In the genomic region with DNA sequence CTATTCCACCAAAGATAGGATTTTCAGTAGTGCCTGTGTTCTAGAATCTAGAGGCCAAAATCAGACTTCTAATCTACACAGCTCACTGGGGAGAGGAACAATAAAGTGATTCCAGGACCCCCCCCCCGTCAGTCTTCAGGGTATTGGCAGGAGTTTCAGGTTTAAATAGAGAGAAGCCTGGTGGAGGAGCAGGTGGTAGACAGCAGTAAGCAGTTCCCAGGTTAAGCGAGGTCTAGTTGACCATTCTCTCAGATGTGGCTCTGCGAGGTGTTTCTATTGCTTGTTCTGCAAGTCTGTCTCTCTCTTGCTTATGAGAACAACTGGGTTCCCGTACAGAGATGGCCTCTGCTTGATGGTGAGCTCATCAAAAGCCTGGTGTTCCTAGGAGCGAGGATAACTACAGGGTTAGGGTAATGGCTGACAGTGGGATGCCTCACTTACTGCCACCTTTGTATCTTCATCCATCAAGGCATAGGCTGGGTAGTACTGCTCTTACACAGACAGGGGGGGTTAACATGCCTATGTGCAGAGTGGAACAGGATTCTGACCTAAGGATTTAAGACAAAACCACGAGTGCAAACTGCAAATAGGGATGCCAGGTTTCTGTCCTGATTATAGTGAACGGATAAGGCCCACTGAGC, we compare ENCODE assay signal across 22 mouse cellular contexts.
DNase-seq lines count a peak whose midpoint lies in the region; ATAC-seq and TF ChIP-seq lines count a peak whose summit lies in the region.
"Had no signal": no experiment of that assay in that cellular context is flagged by ENCODE, and none has a peak within 500 bp of the region (broad histone marks: within the 10 kb centered on the region; RNA-seq: fewer than 3 reads in every experiment).

No protein-coding gene starts in this region.

- WGBS in hindbrain, embryonic 13.5 days: 80% methylated on average over 7 of the region's 7 CpGs
- whole genome bisulfite sequencing in hindbrain, embryonic 10.5 days: 89% methylated on average over 7 of the region's 7 CpGs
- WGBS in midbrain, embryonic 12.5 days: 66% methylated on average over 7 of the region's 7 CpGs
- 85% methylated on average over 7 of the region's 7 CpGs for WGBS in limb, embryonic 10.5 days

- no peak overlapping the region for H3K4me3 ChIP-seq in hindbrain, embryonic 13.5 days
- no peak overlapping the region for H3K4me3 ChIP-seq in hindbrain, embryonic 10.5 days
- no peak overlapping the region for H3K4me3 ChIP-seq in midbrain, embryonic 12.5 days
- H3K4me3 ChIP-seq in limb, embryonic 10.5 days: no peak overlapping the region
- H3K4me3 ChIP-seq: heart, embryonic 13.5 days; limb, embryonic 13.5 days; lung, embryonic 15.5 days; neural tube, embryonic 12.5 days had no signal

- no peak for DNase-seq in hindbrain, embryonic 10.5 days (ENCODE audit: low spot score)
- peak; percentile 54 for DNase-seq in brain, adult 2 months (ENCODE audit: low read depth, low spot score)
- peak; percentile 35 for DNase-seq in brain, embryonic 14.5 days (ENCODE audit: low read depth)
- DNase-seq in kidney, adult 9 months: no peak
- no peak for DNase-seq in limb, embryonic 10.5 days (ENCODE audit: low spot score)
- no peak for DNase-seq in MN1 (ENCODE audit: low spot score)
- DNase-seq: adrenal gland, adult 8-10 months; cerebellum, adult 11 months; cerebellum, postnatal 36 days; kidney, postnatal 36 days; layer of hippocampus, adult 9-11 months; lung, postnatal 4 days; right cerebral cortex, postnatal 14 days; thymus, postnatal 36 days had no signal

- no peak overlapping the region for H3K4me2 ChIP-seq in hindbrain, embryonic 13.5 days
- H3K4me2 ChIP-seq in midbrain, embryonic 12.5 days (replicated peaks): no peak overlapping the region
- H3K4me2 ChIP-seq: heart, embryonic 13.5 days; limb, embryonic 13.5 days; lung, embryonic 15.5 days; neural tube, embryonic 12.5 days had no signal

- H3K36me3 ChIP-seq in hindbrain, embryonic 13.5 days: 0 out of 2 replicates have a peak, but pooled peaks cover 4% of the 10 kb centered on the region
- H3K36me3 ChIP-seq in hindbrain, embryonic 10.5 days: no peaks in the 10 kb centered on the region
- H3K36me3 ChIP-seq in midbrain, embryonic 12.5 days: no peaks in the 10 kb centered on the region
- no peaks in the 10 kb centered on the region for H3K36me3 ChIP-seq in limb, embryonic 10.5 days
- H3K36me3 ChIP-seq: limb, embryonic 13.5 days; neural tube, embryonic 12.5 days had no signal

- no peaks in the 10 kb centered on the region for H3K27me3 ChIP-seq in hindbrain, embryonic 13.5 days
- H3K27me3 ChIP-seq in hindbrain, embryonic 10.5 days (ENCODE audit: insufficient read depth, poor library complexity, severe bottlenecking): no peaks in the 10 kb centered on the region
- H3K27me3 ChIP-seq in midbrain, embryonic 12.5 days: no peaks in the 10 kb centered on the region
- H3K27me3 ChIP-seq in limb, embryonic 10.5 days (ENCODE audit: low read depth, poor library complexity, severe bottlenecking): no peaks in the 10 kb centered on the region
- H3K27me3 ChIP-seq: heart, embryonic 13.5 days; limb, embryonic 13.5 days; lung, embryonic 15.5 days; neural tube, embryonic 12.5 days; Patski had no signal

- TF ChIP-seq CTCF in brain, embryonic 14.5 days (IDR thresholded peaks at IDR 0.05; ENCODE audit: borderline replicate concordance, extremely low read depth, insufficient read depth, insufficient read length): no peak

- TF ChIP-seq POLR2A in brain, embryonic 14.5 days (IDR thresholded peaks at IDR 0.05; ENCODE audit: borderline replicate concordance, extremely low read depth, insufficient read depth, insufficient read length, poor library complexity, severe bottlenecking): no peak

- 0 out of 2 replicates have a peak overlapping the region, but pooled peaks have one; percentile 13 for H3K27ac ChIP-seq in hindbrain, embryonic 13.5 days
- H3K27ac ChIP-seq in hindbrain, embryonic 10.5 days: no peak overlapping the region
- H3K27ac ChIP-seq in midbrain, embryonic 12.5 days (replicated peaks): no peak overlapping the region
- H3K27ac ChIP-seq in limb, embryonic 10.5 days: no peak overlapping the region
- H3K27ac ChIP-seq: heart, embryonic 13.5 days; limb, embryonic 13.5 days; liver, embryonic 14.5 days; lung, embryonic 15.5 days; neural tube, embryonic 12.5 days had no signal

- H3K9me3 ChIP-seq in hindbrain, embryonic 13.5 days: no peaks in the 10 kb centered on the region
- no peaks in the 10 kb centered on the region for H3K9me3 ChIP-seq in hindbrain, embryonic 10.5 days
- no peaks in the 10 kb centered on the region for H3K9me3 ChIP-seq in midbrain, embryonic 12.5 days
- H3K9me3 ChIP-seq in limb, embryonic 10.5 days (replicated peaks): no peaks in the 10 kb centered on the region
- H3K9me3 ChIP-seq: heart, embryonic 13.5 days; limb, embryonic 13.5 days; lung, embryonic 15.5 days; neural tube, embryonic 12.5 days had no signal

- peaks cover 30% of the 10 kb centered on the region for H3K4me1 ChIP-seq in hindbrain, embryonic 13.5 days (replicated peaks)
- H3K4me1 ChIP-seq in hindbrain, embryonic 10.5 days (replicated peaks): no peaks in the 10 kb centered on the region
- H3K4me1 ChIP-seq in midbrain, embryonic 12.5 days: peaks cover 20% of the 10 kb centered on the region
- peaks cover 27% of the 10 kb centered on the region for H3K4me1 ChIP-seq in limb, embryonic 10.5 days

- ATAC-seq in hindbrain, embryonic 13.5 days (ENCODE audit: low FRiP score): no peak
- peak; percentile 59 for ATAC-seq in midbrain, embryonic 12.5 days (ENCODE audit: low FRiP score, low read depth)
- ATAC-seq: Patski had no signal

- H3K9ac ChIP-seq in hindbrain, embryonic 13.5 days: no peak overlapping the region
- H3K9ac ChIP-seq in midbrain, embryonic 12.5 days (replicated peaks): no peak overlapping the region
- H3K9ac ChIP-seq: heart, embryonic 13.5 days; limb, embryonic 13.5 days; liver, embryonic 14.5 days; lung, embryonic 15.5 days; neural tube, embryonic 12.5 days had no signal

Comparison
In these comparisons a context has a peak if more than half of its experiments do, and no peak if none do; other contexts are left out.
1. DNase-seq: peak in brain, adult 2 months (single experiment) and brain, embryonic 14.5 days (single experiment); none in hindbrain, embryonic 10.5 days (single experiment), kidney, adult 9 months (single experiment), limb, embryonic 10.5 days (single experiment) and MN1 (single experiment).